Mouse (Mus musculus) neural tube, embryonic 15.5 days (tissue): ENCODE results near the gene Pgrmc2. TPM values are rescaled to one million over a fixed set of nuclear protein-coding genes. Genes with fewer than 3 reads are reported as not detected.

ENCODE experiments used
- ATAC-seq: fragments of 200-750 bp; cut with Nextera tagmentation; 2 replicates; pipeline ENCODE4 v1.8.0; 2017; ENCODE audit warnings: mild to moderate bottlenecking, moderate TSS enrichment, moderate library complexity; ENCODE audit not compliant: low FRiP score
- H3K27ac ChIP-seq: fragments of 300-500 bp; sonication (generic); replicated peaks from 2 replicates; pipeline ENCODE4 v1.5.1; 2015; ENCODE audit warnings: mild to moderate bottlenecking, inconsistent platforms
- H3K27me3 ChIP-seq: fragments of 300-500 bp; sonication (generic); replicated peaks from 2 replicates; pipeline ENCODE4 v1.6.1; 2015; ENCODE audit warnings: inconsistent platforms
- H3K36me3 ChIP-seq: fragments of 300-500 bp; sonication (generic); 2 replicates; pipeline ENCODE4 v1.6.1; 2015; ENCODE audit warnings: inconsistent platforms
- H3K4me1 ChIP-seq: fragments of 300-500 bp; sonication (generic); 2 replicates; pipeline ENCODE4 v1.6.1; 2015; ENCODE audit warnings: inconsistent platforms
- H3K4me2 ChIP-seq: fragments of 300-500 bp; sonication (generic); 2 replicates; pipeline ENCODE4 v1.6.1; 2015; ENCODE audit warnings: inconsistent platforms, mild to moderate bottlenecking, moderate library complexity
- H3K4me3 ChIP-seq: fragments of 300-500 bp; sonication (generic); replicated peaks from 2 replicates; pipeline ENCODE4 v1.5.1; 2015; ENCODE audit warnings: mild to moderate bottlenecking, inconsistent platforms
- H3K9ac ChIP-seq: fragments of 300-500 bp; sonication (generic); replicated peaks from 2 replicates; pipeline ENCODE4 v1.6.1; 2015; ENCODE audit warnings: mild to moderate bottlenecking, inconsistent platforms
- H3K9me3 ChIP-seq: fragments of 300-500 bp; sonication (generic); replicated peaks from 2 replicates; pipeline ENCODE4 v1.6.1; 2016; ENCODE audit warnings: inconsistent platforms
- WGBS: fragments of 180-500 bp; shearing (Covaris S2); methylation state at CpG from one replicate; pipeline ENCODE4 v1.1.7; 2015; ENCODE audit warnings: mixed read lengths; 5-methylcytosine and 5-hydroxymethylcytosine counted together
- polyA plus RNA-seq: library from polyadenylated mRNA; unstranded; fragments of >200 nt; fragmentation: Nextera tagmentation; extraction: Ambion mirVana; gene quantifications from 2 replicates; pipeline ENCODE4 v1.2.1, GENCODE M21; 2015

Gene Pgrmc2
- polyA plus RNA-seq, 1 experiment from 2014 or later = 30.8 TPM

DNA sequence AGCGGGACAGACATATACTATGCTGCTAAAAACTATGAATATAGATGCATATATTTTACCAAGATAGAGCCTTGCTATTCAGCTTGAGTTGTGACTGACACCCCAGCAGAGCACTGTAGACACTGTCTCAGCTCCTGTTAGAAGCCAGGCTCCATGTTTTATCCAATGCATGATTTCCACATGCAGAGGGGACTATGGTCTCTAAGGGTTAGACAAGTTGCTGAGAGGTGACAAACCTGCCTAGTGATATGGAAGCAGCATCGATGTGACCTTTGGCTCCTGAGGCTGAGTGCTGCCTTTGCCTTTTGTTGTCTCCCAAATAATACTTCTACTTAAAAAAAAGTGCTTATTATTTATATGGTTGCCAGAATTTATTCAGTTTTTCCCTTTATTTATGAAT, 10.4 kb upstream of the Pgrmc2 start:
- H3K9me3 ChIP-seq = no peaks in the 10 kb centered on the region
- no peak overlapping the region for H3K4me2 ChIP-seq
- WGBS = 94% methylated on average over 2 of the region's 2 CpGs
- no peak overlapping the region for H3K27ac ChIP-seq
- no peak overlapping the region for H3K4me3 ChIP-seq
- no peaks in the 10 kb centered on the region for H3K36me3 ChIP-seq
- H3K9ac ChIP-seq = no peak overlapping the region
- H3K4me1 ChIP-seq = no peaks in the 10 kb centered on the region
- no peaks in the 10 kb centered on the region for H3K27me3 ChIP-seq
- ATAC-seq = no peak

DNA sequence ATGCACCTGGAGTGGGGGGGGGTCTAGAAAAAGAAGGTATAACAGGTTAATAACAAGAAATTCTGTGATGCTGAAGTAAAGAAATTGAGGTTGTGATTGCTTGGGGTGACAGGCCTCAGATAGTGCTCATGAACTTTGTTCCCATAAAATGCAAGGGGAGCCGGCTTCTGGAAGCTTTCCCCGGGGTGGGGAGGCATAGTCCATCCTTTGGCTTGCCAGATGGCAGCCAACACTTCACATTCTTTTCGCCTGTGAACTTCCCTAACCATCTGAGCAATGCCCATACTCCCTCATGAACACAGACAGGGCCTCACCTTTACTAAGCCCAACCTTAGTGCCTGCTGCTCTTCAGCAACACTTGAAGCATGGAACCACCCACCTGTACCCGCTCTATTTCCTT, 9.5 kb upstream of the Pgrmc2 start:
- 90% methylated on average over 4 of the region's 4 CpGs for WGBS
- Histone ChIP-seq H3K4me2 (no peak overlapping the region), H3K9ac (no peak overlapping the region), H3K4me1 (no peaks in the 10 kb centered on the region), H3K4me3 (no peak overlapping the region), H3K27ac (no peak overlapping the region), H3K9me3 (no peaks in the 10 kb centered on the region), H3K27me3 (no peaks in the 10 kb centered on the region), H3K36me3 (no peaks in the 10 kb centered on the region)
- ATAC-seq = no peak

DNA sequence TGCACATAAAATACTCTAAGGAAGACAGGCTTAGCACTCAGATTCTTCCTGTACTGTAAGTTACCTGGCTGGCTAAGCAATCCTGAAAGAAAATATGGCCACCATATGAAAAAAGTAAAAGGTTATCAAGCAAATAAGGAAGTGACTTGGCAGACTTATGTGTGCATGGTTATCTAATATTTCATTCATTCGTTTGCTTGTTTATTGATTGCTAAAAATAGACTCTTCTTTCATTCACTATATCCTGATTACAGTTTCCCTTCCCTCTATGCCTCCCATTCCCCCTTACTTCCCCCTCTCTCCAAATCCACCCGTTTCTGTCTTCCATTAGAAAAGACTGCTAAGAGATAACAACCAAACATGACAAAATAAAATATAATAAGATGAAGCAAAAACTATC, 8.0 kb upstream of the Pgrmc2 start:
- Histone ChIP-seq H3K9ac (no peak overlapping the region), H3K4me3 (no peak overlapping the region), H3K27ac (no peak overlapping the region), H3K27me3 (no peaks in the 10 kb centered on the region), H3K4me1 (no peaks in the 10 kb centered on the region), H3K4me2 (no peak overlapping the region), H3K36me3 (no peaks in the 10 kb centered on the region), H3K9me3 (no peaks in the 10 kb centered on the region)
- WGBS = 79% methylated on average over 2 of the region's 2 CpGs
- no peak for ATAC-seq

DNA sequence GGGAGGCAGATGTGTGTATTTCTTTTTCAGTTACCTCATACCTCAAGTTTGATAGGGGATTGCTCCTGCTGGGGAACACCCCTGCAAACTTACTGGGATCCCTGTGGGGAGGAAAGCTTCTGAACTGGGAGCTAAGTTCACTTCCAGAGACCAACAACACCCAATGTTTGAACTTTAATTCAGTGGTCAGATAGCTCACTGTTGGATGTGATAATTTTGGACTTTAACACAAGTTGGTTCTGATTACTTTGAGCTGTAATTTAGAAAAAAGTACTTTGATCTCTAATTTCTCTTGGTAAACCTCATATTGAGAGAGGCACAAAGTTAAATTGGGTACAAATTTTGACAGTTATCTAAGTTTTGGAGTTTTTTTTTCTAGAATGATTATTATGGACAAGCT, 4.2 kb upstream of the Pgrmc2 start:
- Histone ChIP-seq H3K36me3 (no peaks in the 10 kb centered on the region), H3K27me3 (no peaks in the 10 kb centered on the region), H3K4me3 (no peak overlapping the region), H3K4me2 (no peak overlapping the region), H3K4me1 (peaks cover 8% of the 10 kb centered on the region), H3K9me3 (no peaks in the 10 kb centered on the region), H3K27ac (no peak overlapping the region), H3K9ac (no peak overlapping the region)
- ATAC-seq = no peak

DNA sequence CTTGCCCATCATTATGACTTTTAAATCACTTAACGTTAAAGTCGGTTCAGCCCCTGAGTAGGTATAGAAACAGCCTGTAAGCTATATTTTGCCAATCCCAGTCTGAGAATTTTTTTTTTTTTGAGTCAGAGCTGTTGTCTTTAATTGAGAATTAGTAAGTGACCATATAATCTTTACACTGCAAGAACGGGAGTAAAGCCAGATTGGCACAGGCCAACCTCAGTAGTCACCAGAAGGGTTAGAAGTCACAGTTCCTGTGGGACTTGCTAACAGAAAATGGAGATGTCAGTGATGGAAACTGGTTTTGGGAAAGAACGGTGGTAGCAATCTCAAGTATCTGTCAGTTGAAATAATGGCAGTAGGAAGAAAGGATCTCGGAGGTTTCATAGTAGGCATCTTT, 1.6 kb upstream of the Pgrmc2 start:
- H3K4me3 ChIP-seq = peak overlapping the region; percentile 77; the same call in 1 of the 2 replicates
- H3K9ac ChIP-seq = no peak overlapping the region
- H3K27ac ChIP-seq = no peak overlapping the region
- no peaks in the 10 kb centered on the region for H3K27me3 ChIP-seq
- peak overlapping the region; percentile 74 for H3K4me2 ChIP-seq
- WGBS = 83% methylated on average over 5 of the region's 5 CpGs
- H3K4me1 ChIP-seq = peaks cover 27% of the 10 kb centered on the region
- no peak for ATAC-seq
- H3K9me3 ChIP-seq = no peaks in the 10 kb centered on the region
- H3K36me3 ChIP-seq = no peaks in the 10 kb centered on the region

DNA sequence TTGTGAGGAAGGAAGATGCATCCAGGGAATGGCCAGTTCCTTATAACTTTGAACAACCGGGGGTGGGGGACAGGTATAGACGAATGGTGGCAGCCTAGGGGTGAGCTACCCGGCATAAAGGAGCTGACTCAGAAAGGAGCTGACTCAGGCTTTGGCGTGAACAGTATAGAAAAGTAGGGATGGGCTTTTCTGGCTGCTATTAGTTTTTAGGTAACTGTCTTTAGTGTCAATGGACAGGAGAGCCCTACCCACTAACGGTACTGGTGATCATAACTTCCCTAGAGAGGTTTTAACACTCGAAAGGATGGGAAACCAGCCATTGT, 905 bp upstream of the Pgrmc2 start:
- H3K27me3 ChIP-seq = no peaks in the 10 kb centered on the region
- H3K27ac ChIP-seq = peak overlapping the region; percentile 94
- H3K4me3 ChIP-seq = peak overlapping the region; percentile 77
- peak overlapping the region; percentile 71 for H3K9ac ChIP-seq
- H3K9me3 ChIP-seq = no peaks in the 10 kb centered on the region
- peak overlapping the region; percentile 74 for H3K4me2 ChIP-seq
- H3K4me1 ChIP-seq = peaks cover 27% of the 10 kb centered on the region
- ATAC-seq = peak; percentile 48
- no peaks in the 10 kb centered on the region for H3K36me3 ChIP-seq
- WGBS = 2% methylated on average over 6 of the region's 6 CpGs

DNA sequence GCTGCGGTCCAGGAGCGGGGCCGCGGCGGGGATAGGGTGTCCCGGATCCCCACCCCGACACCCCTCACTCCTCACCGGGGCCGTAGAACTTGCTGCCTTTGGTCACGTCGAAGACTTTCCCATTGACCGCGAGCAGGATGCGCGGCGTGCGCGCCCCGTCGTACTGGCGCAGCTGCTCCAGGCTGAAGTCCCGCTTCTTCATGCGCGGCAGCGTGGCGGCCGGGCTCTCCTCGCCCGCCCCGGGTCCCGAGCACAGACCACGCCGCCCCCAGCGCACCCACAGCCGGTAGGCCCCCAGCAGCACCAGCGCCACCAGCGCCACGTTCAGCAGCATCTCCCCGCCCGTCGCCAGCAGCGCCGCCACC, 344 bp downstream of the Pgrmc2 start:
- Histone ChIP-seq H3K9ac (peak overlapping the region; percentile 59), H3K27me3 (no peaks in the 10 kb centered on the region), H3K27ac (peak overlapping the region; percentile 90), H3K4me3 (peak overlapping the region; percentile 77), H3K4me2 (peak overlapping the region; percentile 74), H3K36me3 (no peaks in the 10 kb centered on the region), H3K9me3 (no peaks in the 10 kb centered on the region), H3K4me1 (peaks cover 27% of the 10 kb centered on the region)
- WGBS = under 1% methylated on average over 43 of the region's 43 CpGs
- ATAC-seq = peak; percentile 64

DNA sequence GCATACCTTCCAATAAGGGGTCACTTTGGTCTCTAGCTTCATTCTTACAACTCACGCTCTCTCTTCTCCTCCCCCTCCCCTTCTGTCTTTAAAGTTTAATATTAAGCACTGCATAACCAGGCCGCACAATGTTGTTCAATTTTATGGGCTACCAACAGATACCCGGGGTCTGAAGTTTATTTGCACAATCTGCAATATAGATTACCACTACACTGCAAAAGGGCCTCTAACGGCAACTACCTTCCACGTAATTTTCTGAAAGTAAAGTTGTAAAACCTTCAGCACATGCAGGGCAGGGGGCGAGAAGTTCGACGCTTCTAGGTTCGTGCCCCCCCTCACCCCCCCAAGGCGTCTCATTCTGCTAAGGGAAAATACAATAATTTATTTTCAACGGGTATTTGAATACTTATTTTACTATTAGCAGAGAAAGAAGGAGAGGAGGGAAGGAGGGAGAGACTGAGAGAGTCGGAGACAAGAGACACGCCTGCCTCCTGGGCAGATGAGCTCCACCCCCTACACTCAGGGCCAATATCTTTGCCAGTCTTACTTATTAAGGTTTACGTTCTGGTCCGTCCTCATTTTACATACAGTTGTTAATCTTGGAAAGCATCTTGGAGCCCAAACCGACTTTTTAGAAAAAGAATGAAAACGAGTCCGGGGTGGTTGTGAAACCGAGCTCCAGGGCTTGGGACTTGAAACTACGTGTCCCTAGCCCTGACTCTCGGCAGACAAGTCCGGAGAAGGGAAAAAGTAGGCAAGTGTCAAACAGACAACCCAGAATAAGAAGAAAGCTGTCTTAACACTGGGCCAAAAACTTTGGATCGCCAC, 1.2 kb downstream of the Pgrmc2 start:
- Histone ChIP-seq H3K4me3 (peak overlapping the region; percentile 77), H3K27me3 (no peaks in the 10 kb centered on the region), H3K9ac (peak overlapping the region; percentile 59), H3K4me2 (peak overlapping the region; percentile 74), H3K36me3 (no peaks in the 10 kb centered on the region), H3K4me1 (peaks cover 27% of the 10 kb centered on the region), H3K9me3 (no peaks in the 10 kb centered on the region), H3K27ac (peak overlapping the region; percentile 90)
- no peak for ATAC-seq
- WGBS = under 1% methylated on average over 23 of the region's 23 CpGs

DNA sequence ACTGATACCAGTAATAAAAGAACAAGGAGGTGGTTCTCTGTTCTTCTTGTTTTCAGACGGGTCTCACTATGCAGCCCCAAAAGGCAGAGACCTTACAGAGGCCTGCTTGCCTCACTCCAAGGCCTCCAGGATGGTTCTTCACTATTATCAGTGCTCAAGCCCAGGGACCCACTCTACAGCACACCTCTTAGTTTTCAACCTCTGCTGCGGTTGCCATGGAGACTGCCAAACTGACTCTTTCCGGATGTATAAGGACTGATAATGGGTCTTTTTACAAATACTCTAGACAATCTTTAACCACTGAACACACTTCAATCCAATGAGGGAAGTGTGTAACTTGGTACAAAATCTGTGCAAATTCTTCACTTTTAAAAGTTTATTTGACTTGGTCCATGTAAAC, 2.1 kb downstream of the Pgrmc2 start:
- no peaks in the 10 kb centered on the region for H3K27me3 ChIP-seq
- H3K4me3 ChIP-seq = peak overlapping the region; percentile 18
- no peak overlapping the region for H3K27ac ChIP-seq
- 31% methylated on average over 3 of the region's 3 CpGs for WGBS
- ATAC-seq = no peak
- H3K36me3 ChIP-seq = no peaks in the 10 kb centered on the region
- H3K4me2 ChIP-seq = peak overlapping the region; percentile 74
- H3K4me1 ChIP-seq = peaks cover 27% of the 10 kb centered on the region
- no peaks in the 10 kb centered on the region for H3K9me3 ChIP-seq
- H3K9ac ChIP-seq = peak overlapping the region; percentile 23; the same call in 1 of the 2 replicates

DNA sequence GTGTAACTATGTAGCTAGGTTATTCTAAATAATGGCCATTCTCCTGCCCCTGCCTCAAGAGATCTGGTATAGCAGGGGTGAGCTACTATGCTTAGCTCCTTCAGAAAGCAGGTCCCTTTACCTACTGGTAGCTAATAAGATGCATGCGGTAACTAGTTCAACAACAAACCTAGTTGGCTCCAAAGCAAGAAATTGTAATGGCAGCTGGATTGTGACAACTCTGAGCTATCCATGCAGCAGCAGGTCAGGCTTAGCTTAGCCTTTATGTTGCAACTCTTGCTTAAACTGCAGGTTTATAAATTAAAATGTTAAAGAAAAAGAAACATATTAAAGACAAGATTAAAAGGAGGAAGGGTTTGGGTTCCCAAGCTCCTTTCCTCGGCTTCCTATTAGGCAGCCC, 4.2 kb downstream of the Pgrmc2 start:
- no peak overlapping the region for H3K4me3 ChIP-seq
- H3K36me3 ChIP-seq = no peaks in the 10 kb centered on the region
- no peak for ATAC-seq
- no peak overlapping the region for H3K4me2 ChIP-seq
- H3K27ac ChIP-seq = no peak overlapping the region
- H3K4me1 ChIP-seq = peaks cover 18% of the 10 kb centered on the region
- WGBS = 96% methylated on average over 2 of the region's 2 CpGs
- H3K9me3 ChIP-seq = no peaks in the 10 kb centered on the region
- H3K27me3 ChIP-seq = no peaks in the 10 kb centered on the region
- no peak overlapping the region for H3K9ac ChIP-seq

DNA sequence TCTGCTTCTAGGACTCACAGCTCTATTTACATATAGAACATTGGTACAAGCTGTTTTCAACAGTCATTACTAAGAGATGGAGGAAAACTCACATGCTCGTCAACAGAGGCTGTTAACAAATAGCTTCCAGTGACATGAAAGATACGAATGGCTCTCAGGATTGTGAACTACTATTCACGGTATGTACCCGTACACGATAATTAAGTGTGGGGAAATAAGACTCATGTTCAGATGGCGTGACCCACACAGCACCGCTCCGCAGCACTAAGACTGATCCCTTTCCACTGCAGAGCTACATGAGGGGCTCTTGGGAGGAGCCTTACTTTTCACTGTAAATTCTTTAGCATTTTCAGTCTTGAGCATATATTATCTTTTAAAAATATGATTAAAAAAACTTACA, 7.5 kb downstream of the Pgrmc2 start:
- Histone ChIP-seq H3K4me2 (no peak overlapping the region), H3K9ac (no peak overlapping the region), H3K4me3 (no peak overlapping the region), H3K27me3 (no peaks in the 10 kb centered on the region), H3K9me3 (no peaks in the 10 kb centered on the region), H3K27ac (no peak overlapping the region), H3K36me3 (no peaks in the 10 kb centered on the region), H3K4me1 (peaks cover 2% of the 10 kb centered on the region; the same call in 1 of the 2 replicates)
- no peak for ATAC-seq
- WGBS = 60% methylated on average over 8 of the region's 8 CpGs

DNA sequence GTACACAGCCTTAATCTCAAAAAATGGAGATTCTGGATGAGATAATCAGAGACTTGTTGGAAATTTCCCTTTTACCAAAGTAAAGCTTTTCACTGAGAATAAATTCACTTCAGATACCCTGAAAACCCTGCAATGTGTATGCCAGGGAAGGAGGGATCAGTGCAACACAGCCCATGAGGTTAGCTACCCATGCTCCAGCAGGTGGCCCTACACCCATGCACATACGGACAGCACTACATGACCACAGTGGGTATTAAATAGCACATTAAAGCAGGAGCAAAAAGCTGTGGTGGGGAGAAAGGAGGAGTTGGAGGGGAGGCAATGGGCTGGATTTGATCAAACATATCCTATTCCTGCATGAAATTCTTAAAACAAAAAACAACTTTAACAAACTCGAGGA, 12.3 kb downstream of the Pgrmc2 start:
- WGBS = 63% methylated on average over 2 of the region's 2 CpGs
- Histone ChIP-seq H3K4me1 (no peaks in the 10 kb centered on the region), H3K36me3 (peaks cover 16% of the 10 kb centered on the region), H3K4me3 (no peak overlapping the region), H3K4me2 (no peak overlapping the region), H3K27me3 (no peaks in the 10 kb centered on the region), H3K9ac (no peak overlapping the region), H3K9me3 (no peaks in the 10 kb centered on the region), H3K27ac (no peak overlapping the region)
- no peak for ATAC-seq
